Mouse (Mus musculus): ENCODE results near the gene Gm13090.
A peak's percentile ranks its signal among the peaks of the same experiment; 100 is the strongest.

DNA sequence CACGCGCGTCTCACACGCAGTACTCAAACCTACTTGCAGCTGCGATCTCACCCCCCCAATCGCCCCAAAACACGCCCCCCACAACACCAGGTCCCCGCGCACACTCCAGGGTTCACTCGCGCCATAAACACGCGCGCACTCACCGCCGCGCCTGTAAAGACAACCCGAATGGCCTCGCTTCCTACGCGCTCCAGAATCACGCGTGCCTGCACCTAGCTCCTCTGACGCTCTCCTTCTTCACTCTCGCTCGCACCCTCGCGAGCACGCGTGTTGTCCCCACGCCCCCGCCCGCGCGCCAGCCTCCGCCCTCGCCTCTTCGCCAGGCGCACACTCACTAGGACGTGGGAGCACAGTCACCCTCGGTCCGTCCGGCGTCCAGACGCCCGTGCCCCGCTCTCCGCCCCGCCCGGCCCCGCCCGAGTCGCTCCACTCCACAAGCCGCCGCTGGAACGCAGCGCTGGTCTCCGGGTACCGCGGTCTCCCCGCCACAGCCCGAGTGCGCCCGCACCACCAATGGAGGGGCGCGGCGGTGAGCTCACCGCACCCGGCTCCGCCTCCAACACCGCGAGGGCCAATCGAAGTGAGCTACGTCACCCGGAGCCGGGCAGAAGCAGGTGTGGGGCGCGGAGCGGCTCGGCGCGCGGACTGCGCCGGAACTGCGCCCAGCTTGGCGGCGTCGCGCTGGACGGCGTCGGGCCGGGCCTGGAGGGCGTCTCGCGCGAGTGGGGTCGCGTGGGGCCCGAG, 18.8 kb downstream of the Gm13090 start:
- TF ChIP-seq CTCF (IDR thresholded peaks at IDR 0.05; ENCODE audit: borderline replicate concordance, insufficient read depth, low read depth, low read length) (no peak), POLR2A (IDR thresholded peaks at IDR 0.05; ENCODE audit: borderline replicate concordance, insufficient read depth, low read length) (peak; percentile 53)

All from cerebellum, adult 2 months (tissue).